Mouse (Mus musculus): ENCODE results near the gene Tgfb2.

The Tgfb2 gene

DNA sequence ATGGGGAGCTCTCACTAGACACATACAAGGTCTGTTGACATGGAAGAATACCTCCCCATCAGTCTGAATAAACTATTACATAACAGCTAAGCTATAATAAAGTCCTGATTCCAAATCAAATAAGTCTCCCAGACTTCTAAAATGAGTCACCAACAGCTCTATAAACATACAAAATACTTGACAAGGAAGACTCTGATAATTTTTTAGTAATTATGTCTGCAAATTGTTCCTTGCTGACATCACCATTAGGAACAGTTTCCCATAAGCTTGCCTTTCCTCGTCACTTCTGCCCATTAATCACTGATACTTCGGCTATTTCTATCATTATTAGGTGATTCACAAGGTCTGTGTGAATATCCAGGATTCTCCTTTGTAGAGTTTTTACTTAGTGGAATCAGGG, 124.1 kb downstream of the Tgfb2 start:
- DNase-seq (ENCODE audit: low spot score), result no peak

DNA sequence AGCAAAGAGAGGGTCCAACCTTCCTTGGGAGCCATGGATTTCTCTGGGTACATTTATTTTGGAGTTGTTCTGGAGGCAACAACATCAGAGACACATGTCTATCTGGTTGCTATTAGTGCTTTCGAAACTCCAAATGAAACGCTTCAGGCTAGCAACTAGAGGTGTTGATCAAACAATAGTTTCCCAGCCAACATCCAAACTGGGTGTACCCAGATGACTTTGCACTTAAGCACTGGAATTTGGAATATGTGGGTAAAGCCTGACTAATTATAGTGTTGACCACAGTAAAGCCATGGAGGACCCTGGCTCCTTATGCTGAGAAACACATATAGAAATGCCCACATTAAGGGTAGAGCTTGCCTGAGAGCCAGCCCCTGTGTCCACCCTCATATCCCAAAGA, 124.7 kb downstream of the Tgfb2 start:
- no peak for DNase-seq (ENCODE audit: low spot score)

DNA sequence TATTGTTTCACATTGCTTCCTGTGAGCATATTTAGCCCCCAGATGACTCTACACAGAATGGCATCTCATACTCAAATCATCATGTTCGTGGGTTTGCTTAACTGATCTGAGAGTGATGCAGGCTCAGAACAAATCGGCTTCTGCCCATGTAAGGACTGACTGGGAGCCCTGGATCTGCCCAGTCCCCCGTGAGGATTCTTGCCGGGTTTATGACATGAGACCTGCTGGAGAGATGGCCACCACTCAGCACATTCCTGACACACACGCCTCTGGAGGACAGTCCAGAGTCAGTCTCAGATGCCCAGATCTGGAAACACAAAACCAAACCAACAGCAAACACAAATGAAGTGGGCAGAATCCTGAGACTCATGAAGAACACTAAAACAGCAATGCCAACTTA, 128.5 kb downstream of the Tgfb2 start:
- DNase-seq (ENCODE audit: low spot score), result no peak

DNA sequence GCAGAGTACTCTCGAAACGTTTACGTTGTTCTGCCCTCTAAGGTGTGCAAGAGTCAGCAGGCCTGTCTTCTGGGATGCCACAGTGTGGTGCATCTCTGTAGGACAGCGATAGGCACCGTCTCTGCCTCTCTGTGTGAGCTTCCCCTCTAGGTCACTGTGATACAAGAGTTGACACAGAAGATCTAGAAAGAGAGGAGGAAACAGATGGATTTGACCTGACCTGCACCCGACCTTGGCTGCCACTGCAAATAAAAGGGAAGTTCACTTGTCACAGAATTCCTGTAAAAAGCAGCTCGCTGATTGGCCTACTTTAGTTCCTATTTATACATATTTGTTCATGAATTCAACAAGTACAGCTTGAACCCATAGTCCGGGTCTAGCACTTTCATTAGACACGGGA, 130.2 kb downstream of the Tgfb2 start:
- DNase-seq (ENCODE audit: low spot score), result no peak

DNA sequence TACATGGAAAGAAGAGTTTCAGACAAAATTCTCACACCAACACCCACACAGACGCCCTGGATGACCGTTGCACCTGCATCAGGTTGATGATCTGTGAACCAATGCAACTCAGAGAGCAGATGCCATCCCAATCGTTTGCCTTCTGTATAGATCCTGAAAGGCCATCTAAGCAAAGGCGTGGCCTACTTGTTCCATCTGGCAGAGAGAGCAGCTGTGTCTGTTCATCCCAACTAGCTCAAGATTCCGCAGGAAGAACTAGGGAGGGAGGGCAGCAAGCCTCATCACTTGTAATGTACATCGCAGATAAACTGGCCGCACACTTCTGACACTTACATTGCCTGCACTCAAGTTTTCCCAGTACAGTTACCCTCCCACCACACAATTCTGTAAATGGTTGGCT, 130.7 kb downstream of the Tgfb2 start:
- DNase-seq (ENCODE audit: low spot score), result no peak

All from urinary bladder, postnatal 14 days (tissue).